7 mouse cellular contexts compared by ENCODE assay signal in genomic region chr10:7390239-7391091, GRCm38 (mm10).
DNase-seq lines count a peak whose midpoint lies in the region; ATAC-seq and TF ChIP-seq lines count a peak whose summit lies in the region.

No protein-coding gene starts in this region.

- no peaks in the 10 kb centered on the region for H3K9me3 ChIP-seq in ES-E14 (ENCODE audit: control insufficient read depth, insufficient read depth, low read depth, low read length)
- H3K9me3 ChIP-seq in stomach, embryonic 16.5 days (replicated peaks; ENCODE audit: control insufficient read depth, low read length) = no peaks in the 10 kb centered on the region

- intact Hi-C loops in heart, postnatal 14 days (cut with DNase I) = no loop called here

- ATAC-seq in stomach, embryonic 16.5 days (ENCODE audit: insufficient read depth, low FRiP score) = peak; percentile 61

- peak; percentile 20 for DNase-seq in CD4-positive, CD25-positive, alpha-beta regulatory T cell, adult 2 months (ENCODE audit: low read depth, low spot score)
- no peak for DNase-seq in ES-E14 (ENCODE audit: low read depth, low spot score)
- peak; percentile 50 for DNase-seq in embryo, embryonic 10 days (ENCODE audit: low spot score)
- peak; percentile 31 to 42 for DNase-seq in heart, postnatal 14 days
- DNase-seq in kidney, postnatal 4 days = peak; percentile 52 to 67
- peak; percentile 47 for DNase-seq in mesoderm, embryonic 11.5 days (ENCODE audit: low read depth, low spot score)

- H3K4me2 ChIP-seq in stomach, embryonic 16.5 days (ENCODE audit: low read depth, low read length) = peak overlapping the region; percentile 99

- no peak overlapping the region for H3K27ac ChIP-seq in ES-E14 (ENCODE audit: insufficient read depth, low read depth, low read length, poor library complexity, severe bottlenecking)
- H3K27ac ChIP-seq in stomach, embryonic 16.5 days (ENCODE audit: low read length) = no peak overlapping the region

- 7% methylated on average over 49 of the region's 49 CpGs for WGBS in stomach, embryonic 16.5 days

- no peaks in the 10 kb centered on the region for H3K36me3 ChIP-seq in ES-E14 (ENCODE audit: control insufficient read depth, insufficient read depth, low read length, poor library complexity, severe bottlenecking)
- no peaks in the 10 kb centered on the region for H3K36me3 ChIP-seq in stomach, embryonic 16.5 days (ENCODE audit: control insufficient read depth, insufficient read depth, low read length)

- H3K27me3 ChIP-seq in stomach, embryonic 16.5 days (ENCODE audit: control insufficient read depth, insufficient read depth, low read length) = peaks cover 27% of the 10 kb centered on the region

- H3K4me1 ChIP-seq in ES-E14 (ENCODE audit: control insufficient read depth in 2 of 2, insufficient read depth in 2 of 2, low read length in 2 of 2, poor library complexity in 1 of 2) = peaks cover 0 to 2% of the 10 kb centered on the region in 2 experiments; a peak in 1 of 4 replicates
- peaks cover 12% of the 10 kb centered on the region for H3K4me1 ChIP-seq in stomach, embryonic 16.5 days (ENCODE audit: control insufficient read depth, insufficient read depth, low read length)

- H3K4me3 ChIP-seq in ES-E14 (ENCODE audit: insufficient read depth in 1 of 2, low read depth in 1 of 2, low read length in 2 of 2, poor library complexity in 1 of 2, severe bottlenecking in 1 of 2) = peak overlapping the region; percentile 42 to 76
- H3K4me3 ChIP-seq in stomach, embryonic 16.5 days (replicated peaks; ENCODE audit: low read length) = peak overlapping the region; percentile 68

- in situ Hi-C loops in ES-E14 (cut with MboI; ENCODE audit: low sequenced_read_pairs in 2 of 2, unreplicated experiment in 2 of 2) = no loop called here

- H3K9ac ChIP-seq in ES-E14 (ENCODE audit: insufficient read depth, low read depth, low read length, poor library complexity, severe bottlenecking) = peak overlapping the region; percentile 71
- H3K9ac ChIP-seq in stomach, embryonic 16.5 days (ENCODE audit: low read length) = peak overlapping the region; percentile 68

TF ChIP-seq in ES-E14, 5 proteins besides CTCF, POLR2A, EP300 and RAD21:
- no peak for TF ChIP-seq MAFK (IDR thresholded peaks at IDR 0.05; ENCODE audit: insufficient read depth, low read depth, low read length)
- no peak for TF ChIP-seq CHD2 (IDR thresholded peaks at IDR 0.05; ENCODE audit: low read depth, low read length)
- TF ChIP-seq ZNF384 (IDR thresholded peaks at IDR 0.05; ENCODE audit: low read depth, low read length) = no peak
- no peak for TF ChIP-seq ZC3H11A (IDR thresholded peaks at IDR 0.05; ENCODE audit: borderline replicate concordance, low read depth, low read length)
- no peak for TF ChIP-seq HCFC1 (IDR thresholded peaks at IDR 0.05; ENCODE audit: borderline replicate concordance, insufficient read depth, low read length)
